Mouse (Mus musculus): ENCODE measurements around the gene Eif3c.
A peak's percentile ranks its signal among the peaks of the same experiment; 100 is the strongest.

Gene Eif3c

GRCm38 (mm10) chr7:126566094-126566765, at the start of gene Eif3c:
Gene Eif3c, minus strand, starts transcription at chr7:126566411.
- DNase-seq, result peak; percentile 89

DNA sequence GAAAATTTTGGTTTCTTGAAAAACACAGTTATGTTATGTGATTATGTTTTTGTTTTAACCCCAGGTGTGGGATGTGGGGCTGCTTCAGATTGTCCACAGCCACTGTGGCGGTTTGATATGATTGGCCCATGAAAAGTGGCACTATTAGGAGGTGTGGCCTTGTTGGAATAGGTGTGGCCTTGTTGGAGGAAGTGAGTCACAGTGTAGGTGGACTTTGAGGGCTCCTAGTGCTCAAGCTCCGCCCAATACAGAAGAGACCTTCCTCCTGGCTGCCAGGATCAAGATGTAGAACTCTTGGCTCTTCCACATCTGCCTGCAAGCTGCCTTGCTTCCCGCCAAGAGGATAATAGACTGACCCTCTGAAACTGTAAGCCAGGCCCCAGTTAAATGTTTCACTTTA, 46.5 kb upstream of the Eif3c start:
- no peak for DNase-seq

DNA sequence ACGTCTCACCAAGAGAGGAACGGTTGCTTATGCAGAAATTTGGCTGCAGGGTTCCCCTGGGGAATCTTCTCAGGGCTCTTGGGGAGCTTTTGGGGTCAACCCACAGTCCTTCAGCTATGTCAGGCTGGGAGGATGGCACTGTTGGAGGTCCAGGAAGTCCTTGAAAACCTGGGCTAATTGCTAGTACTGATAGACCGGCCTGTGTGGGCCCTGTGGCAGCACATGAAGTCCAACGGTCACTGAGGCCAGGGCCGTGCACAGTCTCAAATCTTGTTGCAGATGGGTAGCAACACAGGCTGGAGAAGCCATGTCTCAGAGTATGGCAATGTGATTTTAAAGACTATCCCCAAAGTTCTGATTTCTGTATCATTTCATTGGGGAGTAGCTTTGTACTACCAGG, 41.6 kb upstream of the Eif3c start:
- DNase-seq, result no peak

- no peak for DNase-seq
These were observed 40.9 kb upstream of the Eif3c start for GRCm38 (mm10) chr7:126607064-126607463.

DNA sequence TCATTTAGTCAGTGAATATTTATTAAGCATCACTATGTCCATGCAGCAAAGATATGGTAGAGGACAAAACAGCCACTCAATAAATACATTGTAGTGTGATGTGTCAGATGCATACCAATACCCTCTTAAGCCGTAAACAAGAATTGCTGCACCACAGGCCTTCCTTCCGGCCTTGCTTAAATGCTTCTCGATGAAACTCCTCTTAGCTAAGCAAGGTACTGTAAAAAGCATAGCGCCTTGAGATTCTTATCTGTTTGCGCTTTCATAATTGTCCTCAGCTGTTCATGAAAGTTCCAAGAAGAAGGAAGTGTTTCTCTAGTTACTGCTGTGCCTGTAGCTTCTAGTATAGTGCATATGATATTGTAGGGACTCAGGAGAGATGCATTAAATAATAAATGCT, 40.4 kb upstream of the Eif3c start:
- DNase-seq, result no peak

- no peak for DNase-seq
These were observed 36.4 kb upstream of the Eif3c start for GRCm38 (mm10) chr7:126602650-126603049.

GRCm38 (mm10) chr7:126601896-126602295, 35.7 kb upstream of the Eif3c start:
- no peak for DNase-seq

DNA sequence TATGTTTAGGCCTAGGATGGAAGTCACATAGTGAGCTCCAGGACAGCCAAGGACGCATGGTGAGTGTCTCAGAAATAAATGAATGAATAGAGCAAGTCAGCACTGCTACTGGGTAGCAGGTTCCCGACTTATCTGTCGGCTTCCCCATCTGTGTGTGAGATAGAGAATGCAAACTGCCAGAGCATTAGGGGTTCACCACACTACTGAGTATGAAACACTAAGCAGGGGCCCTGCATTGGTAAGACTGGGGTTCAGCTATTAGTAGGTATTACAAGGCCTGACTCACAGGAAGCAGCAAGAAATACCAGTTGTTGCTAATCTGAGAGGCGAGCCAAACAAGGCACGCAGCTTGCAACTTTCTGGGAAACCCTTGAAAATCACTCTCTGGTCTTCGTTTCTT, 32.7 kb upstream of the Eif3c start:
- no peak for DNase-seq

DNA sequence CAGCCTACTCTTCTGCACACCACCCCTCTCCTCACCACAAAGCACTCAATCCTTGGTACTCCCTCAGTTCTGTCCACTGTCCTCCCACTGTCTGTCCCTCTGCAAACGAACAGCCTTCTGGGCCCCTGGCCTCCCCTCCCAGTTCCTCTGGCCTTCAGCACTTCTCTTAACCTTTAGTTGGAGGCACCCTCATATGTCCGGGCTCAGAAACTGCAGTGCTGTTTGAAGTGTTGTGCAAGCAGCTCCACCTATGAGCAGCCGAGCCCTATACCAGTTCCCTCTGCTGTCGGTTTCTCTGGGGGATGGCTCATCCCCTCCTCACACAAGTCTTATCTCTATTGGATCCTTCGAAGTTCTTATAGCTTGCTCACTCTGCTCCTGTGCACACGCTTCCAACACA, 30.2 kb upstream of the Eif3c start:
- DNase-seq, result no peak

GRCm38 (mm10) chr7:126595890-126596289, 29.7 kb upstream of the Eif3c start:
- no peak for DNase-seq

GRCm38 (mm10) chr7:126594862-126595561, 28.8 kb upstream of the Eif3c start, which contains the start of gene Il27:
Gene Il27, minus strand, starts transcription at chr7:126594941.
- no peak for DNase-seq

DNA sequence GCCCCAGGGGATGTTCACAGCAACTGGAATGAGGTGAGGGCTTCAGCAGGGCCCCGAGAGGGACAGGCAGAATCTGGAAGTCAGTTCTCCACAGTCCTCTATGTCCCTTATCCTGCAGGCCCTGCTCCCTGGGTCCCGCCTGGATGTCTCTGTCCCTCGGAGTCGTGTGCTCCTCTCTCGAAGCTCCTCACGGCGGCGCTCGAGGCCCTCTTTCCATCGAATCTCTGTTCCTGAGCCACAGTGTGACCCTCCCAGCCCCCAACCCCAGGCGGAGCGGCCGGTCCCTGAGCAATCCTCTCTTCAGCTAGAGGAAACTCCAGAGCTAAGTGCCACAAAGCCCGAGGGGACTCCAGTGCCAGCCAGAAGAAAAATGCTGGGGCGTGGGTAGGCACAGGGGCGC, 21.6 kb upstream of the Eif3c start:
- peak; percentile 37 for DNase-seq

DNA sequence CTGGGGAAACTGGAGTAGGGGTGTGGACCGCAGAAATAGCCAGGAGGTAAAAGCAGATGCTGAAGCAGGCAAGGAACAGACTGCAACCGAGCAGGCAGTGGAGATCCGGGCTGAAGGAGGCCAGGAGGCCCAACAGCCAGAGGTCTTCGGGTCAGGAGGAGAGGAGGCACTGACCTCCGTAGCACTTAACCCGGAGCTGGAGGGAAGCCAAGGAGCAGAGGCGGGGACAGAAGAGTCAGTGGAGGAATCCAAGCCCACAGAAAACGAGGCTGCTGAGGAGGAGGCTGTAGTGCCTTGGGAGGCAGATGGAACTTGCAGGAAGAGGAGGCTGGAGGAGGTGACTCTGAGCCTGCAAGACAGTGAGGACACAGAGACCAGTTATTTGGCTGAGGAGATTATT, 20.6 kb upstream of the Eif3c start:
- no peak for DNase-seq

- no peak for DNase-seq
These were observed 19.5 kb upstream of the Eif3c start, which contains the start of gene Cln3 for GRCm38 (mm10) chr7:126585717-126586116. Gene Cln3, minus strand, starts transcription at chr7:126585817.

GRCm38 (mm10) chr7:126584506-126584977, 18.3 kb upstream of the Eif3c start, which contains the start of gene Apobr:
Gene Apobr, plus strand, starts transcription at chr7:126584942.
- DNase-seq, result peak; percentile 35

GRCm38 (mm10) chr7:126583761-126584160, 17.6 kb upstream of the Eif3c start:
- DNase-seq, result no peak

DNA sequence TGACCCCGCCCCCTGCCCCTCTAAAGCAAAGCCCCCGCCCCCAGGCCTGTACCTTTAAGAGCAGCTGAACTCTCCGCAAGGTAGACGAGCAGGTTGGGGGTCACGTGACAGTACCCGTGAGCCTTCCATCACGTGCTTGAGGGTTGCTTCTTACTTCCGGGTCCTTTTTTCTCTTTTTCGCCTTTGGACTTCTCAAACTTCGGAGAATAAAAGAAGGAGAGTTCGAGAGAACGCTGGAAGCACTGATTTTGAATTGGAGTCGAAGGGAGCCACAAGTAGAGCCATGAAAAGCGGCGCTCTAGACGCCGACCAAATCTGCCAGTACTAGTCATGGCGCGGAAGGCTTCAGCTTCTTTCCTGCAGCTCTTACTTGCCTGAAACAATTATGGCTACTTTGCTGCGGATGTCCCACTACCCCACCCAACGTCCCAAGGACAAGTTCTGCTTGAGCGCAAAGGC, 17.1 kb upstream of the Eif3c start:
- peak; percentile 92 for DNase-seq

- DNase-seq, result peak; percentile 39
These were observed 16.5 kb upstream of the Eif3c start for GRCm38 (mm10) chr7:126582759-126583158.

DNA sequence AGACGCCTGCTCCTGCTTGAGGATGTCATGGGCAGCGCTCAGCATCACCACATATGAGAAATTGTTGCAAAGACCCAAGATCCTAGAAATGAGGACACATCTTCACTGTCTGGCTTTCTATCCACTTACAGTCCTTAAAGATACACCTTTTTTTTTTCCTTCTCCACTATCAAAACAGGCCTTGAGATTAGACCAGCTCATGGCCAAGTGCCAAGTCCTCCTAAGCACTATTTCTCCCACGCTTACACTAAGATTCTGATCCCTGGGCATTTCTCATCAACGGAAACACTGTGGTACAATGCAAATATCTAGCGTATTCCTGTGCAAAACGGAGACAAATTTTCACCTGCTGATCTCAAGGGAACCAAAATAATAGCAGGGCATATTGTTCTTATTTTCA, 15.4 kb upstream of the Eif3c start:
- DNase-seq, result no peak

DNA sequence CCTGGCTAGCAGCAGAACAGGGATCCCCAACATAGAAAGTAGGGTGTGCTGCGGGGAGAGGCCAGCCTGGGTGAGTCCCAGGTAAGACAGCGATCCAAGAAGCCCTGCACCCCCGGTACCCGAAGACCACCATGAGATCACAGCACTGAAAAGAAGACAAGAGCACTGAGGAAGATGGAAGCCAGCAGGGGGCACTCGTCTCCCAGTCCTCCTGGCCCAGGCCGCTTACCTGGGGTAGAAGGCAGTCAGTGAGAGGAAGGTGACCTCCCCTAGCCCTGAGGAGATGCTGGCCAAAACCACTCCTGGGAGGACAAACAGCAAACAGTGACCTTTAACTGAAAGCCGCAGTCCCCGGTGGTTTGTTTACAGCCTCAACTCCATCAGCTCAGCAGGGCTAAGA, 13.0 kb upstream of the Eif3c start:
- DNase-seq, result no peak

DNA sequence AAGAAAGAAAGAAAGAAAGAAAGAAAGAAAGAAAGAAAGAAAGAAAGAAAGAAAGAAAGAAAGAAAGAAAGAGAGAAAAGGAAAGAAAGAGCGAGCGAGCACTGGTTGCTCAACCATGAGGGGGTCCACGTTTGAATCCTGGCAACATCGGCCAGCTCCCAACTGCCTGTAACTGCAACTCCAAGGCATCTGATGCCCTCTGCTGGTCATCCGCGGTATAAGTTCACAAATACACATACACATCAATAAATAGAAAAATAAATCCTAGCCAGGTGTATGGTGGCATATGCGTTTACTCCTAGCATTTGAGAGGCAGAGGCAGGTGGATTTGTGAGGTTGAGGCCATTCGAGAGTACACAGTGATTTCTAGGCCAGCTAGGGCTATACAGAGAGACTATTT, 10.7 kb upstream of the Eif3c start:
- DNase-seq, result no peak

GRCm38 (mm10) chr7:126565693-126566092, 518 bp downstream of the Eif3c start:
- DNase-seq, result no peak

DNA sequence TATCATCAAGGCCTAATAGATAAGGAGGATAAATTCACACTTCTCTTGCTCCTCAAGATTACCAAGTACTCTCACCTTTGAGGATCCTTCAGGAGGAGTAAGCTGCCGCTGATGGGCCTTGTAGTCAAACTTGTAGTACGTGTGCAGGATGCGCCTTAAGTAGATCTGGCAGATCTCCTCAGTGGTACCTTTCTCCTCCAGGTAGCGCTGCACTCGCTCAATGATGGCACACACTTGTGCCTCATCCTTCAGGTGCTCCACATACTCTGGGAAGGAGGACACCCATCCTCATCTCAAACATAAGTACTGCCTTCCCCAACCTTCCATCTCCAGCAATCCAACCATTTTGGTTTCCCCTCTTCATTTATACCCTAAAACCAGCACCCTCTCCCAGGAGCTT, 9.6 kb downstream of the Eif3c start:
- DNase-seq, result no peak

DNA sequence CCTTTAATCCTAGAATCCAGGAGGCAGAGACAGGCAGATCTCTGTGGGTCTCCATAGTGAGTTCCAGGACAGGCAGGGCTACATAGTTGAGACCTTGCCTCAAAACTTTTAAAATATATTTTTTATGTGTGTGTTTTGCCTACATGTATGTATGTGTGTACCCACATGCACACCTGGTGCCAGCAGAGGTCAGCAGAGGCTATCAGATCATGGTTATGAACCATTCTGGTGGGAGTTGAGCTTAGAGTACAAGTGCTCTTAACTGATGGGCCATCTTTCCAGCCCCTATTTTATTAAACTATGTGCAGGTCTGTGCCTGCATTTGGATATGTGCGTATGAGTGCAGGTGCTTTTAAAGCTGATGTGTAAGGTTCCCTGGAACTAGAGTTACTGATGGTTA, 11.4 kb downstream of the Eif3c start:
- DNase-seq, result no peak

All from layer of hippocampus, adult 9-11 months (tissue).